In genomic region chr13:97768046-97768682, GRCm38 (mm10) we compare ENCODE assay signal across 18 mouse cellular contexts. TPM values are rescaled to one million over a fixed set of nuclear protein-coding genes. Genes with fewer than 3 reads are reported as not detected.
DNase-seq lines count a peak whose midpoint lies in the region; ATAC-seq and TF ChIP-seq lines count a peak whose summit lies in the region.
"Had no signal": no experiment of that assay in that cellular context is flagged by ENCODE, and none has a peak within 500 bp of the region (broad histone marks: within the 10 kb centered on the region; RNA-seq: fewer than 3 reads in every experiment).

No protein-coding gene starts in this region.

- no peaks in the 10 kb centered on the region for H3K36me3 ChIP-seq in midbrain, embryonic 14.5 days (ENCODE audit: control insufficient read depth, insufficient read depth, low read length)
- H3K36me3 ChIP-seq in midbrain, embryonic 13.5 days, result no peaks in the 10 kb centered on the region
- no peaks in the 10 kb centered on the region for H3K36me3 ChIP-seq in stomach, embryonic 16.5 days (ENCODE audit: control insufficient read depth, insufficient read depth, low read length)
- H3K36me3 ChIP-seq: embryonic facial prominence, embryonic 10.5 days; limb, embryonic 10.5 days had no signal

- no peaks in the 10 kb centered on the region for H3K27me3 ChIP-seq in midbrain, embryonic 14.5 days (ENCODE audit: control insufficient read depth, insufficient read depth, low read length)
- no peaks in the 10 kb centered on the region for H3K27me3 ChIP-seq in midbrain, embryonic 13.5 days
- H3K27me3 ChIP-seq in stomach, embryonic 16.5 days (ENCODE audit: control insufficient read depth, insufficient read depth, low read length), result no peaks in the 10 kb centered on the region
- H3K27me3 ChIP-seq: megakaryocyte, embryonic 14.5 days had no signal

- peaks cover 19% of the 10 kb centered on the region for H3K4me1 ChIP-seq in midbrain, embryonic 14.5 days (ENCODE audit: control insufficient read depth, insufficient read depth, low read length)
- H3K4me1 ChIP-seq in midbrain, embryonic 13.5 days (replicated peaks), result peaks cover 23% of the 10 kb centered on the region
- H3K4me1 ChIP-seq in stomach, embryonic 16.5 days (ENCODE audit: control insufficient read depth, insufficient read depth, low read length), result peaks cover 11% of the 10 kb centered on the region; the same call in 1 of the 2 replicates

- no peak overlapping the region for H3K9ac ChIP-seq in midbrain, embryonic 14.5 days (replicated peaks; ENCODE audit: low read length)
- H3K9ac ChIP-seq in midbrain, embryonic 13.5 days (replicated peaks), result no peak overlapping the region
- no peak overlapping the region for H3K9ac ChIP-seq in stomach, embryonic 16.5 days (ENCODE audit: low read length)

- ATAC-seq in midbrain, embryonic 14.5 days (ENCODE audit: low FRiP score, low TSS enrichment), result no peak
- ATAC-seq in midbrain, embryonic 13.5 days, result no peak
- no peak for ATAC-seq in stomach, embryonic 16.5 days (ENCODE audit: insufficient read depth, low FRiP score)

- peak overlapping the region; percentile 75 for H3K27ac ChIP-seq in layer of hippocampus, adult 2 months
- 0 out of 2 replicates have a peak overlapping the region, but pooled peaks have one; percentile 9 for H3K27ac ChIP-seq in midbrain, embryonic 14.5 days (replicated peaks; ENCODE audit: low read depth, low read length)
- H3K27ac ChIP-seq in midbrain, embryonic 13.5 days, result no peak overlapping the region
- H3K27ac ChIP-seq in stomach, embryonic 16.5 days (ENCODE audit: low read length), result peak overlapping the region; percentile 5; the same call in 1 of the 2 replicates
- H3K27ac ChIP-seq: embryonic facial prominence, embryonic 10.5 days; limb, embryonic 10.5 days had no signal

- no peak overlapping the region for H3K4me2 ChIP-seq in midbrain, embryonic 14.5 days (ENCODE audit: low read length)
- no peak overlapping the region for H3K4me2 ChIP-seq in midbrain, embryonic 13.5 days (replicated peaks)
- H3K4me2 ChIP-seq in stomach, embryonic 16.5 days (ENCODE audit: low read depth, low read length), result no peak overlapping the region
- H3K4me2 ChIP-seq: heart, embryonic 11.5 days; liver, embryonic 11.5 days had no signal

- H3K4me3 ChIP-seq in layer of hippocampus, adult 2 months, result no peak overlapping the region
- H3K4me3 ChIP-seq in midbrain, embryonic 14.5 days (replicated peaks; ENCODE audit: low read depth, low read length), result no peak overlapping the region
- no peak overlapping the region for H3K4me3 ChIP-seq in midbrain, embryonic 13.5 days (replicated peaks)
- no peak overlapping the region for H3K4me3 ChIP-seq in stomach, embryonic 16.5 days (replicated peaks; ENCODE audit: low read length)
- H3K4me3 ChIP-seq: embryonic facial prominence, embryonic 10.5 days; limb, embryonic 10.5 days; megakaryocyte, embryonic 14.5 days had no signal

- no peaks in the 10 kb centered on the region for H3K9me3 ChIP-seq in midbrain, embryonic 14.5 days (ENCODE audit: control insufficient read depth, low read length)
- H3K9me3 ChIP-seq in midbrain, embryonic 13.5 days, result 0 out of 2 replicates have a peak, but pooled peaks cover 3% of the 10 kb centered on the region
- H3K9me3 ChIP-seq in stomach, embryonic 16.5 days (replicated peaks; ENCODE audit: control insufficient read depth, low read length), result 0 out of 2 replicates have a peak, but pooled peaks cover 4% of the 10 kb centered on the region
- H3K9me3 ChIP-seq: embryonic facial prominence, embryonic 10.5 days; limb, embryonic 10.5 days had no signal

- intact Hi-C loops in heart, postnatal 14 days (cut with DNase I), result no loop called here

- WGBS in midbrain, embryonic 14.5 days, result 59% methylated on average over 7 of the region's 7 CpGs
- 64% methylated on average over 7 of the region's 7 CpGs for WGBS in midbrain, embryonic 13.5 days
- WGBS in stomach, embryonic 16.5 days, result 59% methylated on average over 7 of the region's 7 CpGs

- TF ChIP-seq CTCF in layer of hippocampus, adult 2 months (conservative IDR thresholded peaks at IDR 0.05), result no peak

- DNase-seq in heart, adult 11 months, result peak; percentile 4
- no peak for DNase-seq in heart, postnatal 14 days
- DNase-seq in layer of hippocampus, adult 2 months (ENCODE audit: low spot score in 2 of 2), result peak in 1 of 2 experiments; percentile 70
- no peak for DNase-seq in layer of hippocampus, adult 11-12 months (ENCODE audit: low spot score)
- DNase-seq in midbrain, embryonic 14.5 days, result peak; percentile 44
- DNase-seq in adrenal gland, postnatal 14 days, result no peak
- DNase-seq: adrenal gland, postnatal 10 days; cerebellum, adult 2 months; gastrocnemius, postnatal 36 days; kidney, adult 9 months; lung, adult 2 months had no signal

RNA-seq across cellular contexts. Expression of gene Gm10260, which starts 7.7 kb away (rescaled TPM):
- total RNA-seq in heart, postnatal 14 days (2021), result 100 to 1,000 TPM; 102 to 115 TPM
- 10 to 100 TPM; 82.3 to 86.7 TPM for total RNA-seq in layer of hippocampus, adult 2 months (2021)
- not detected in 2 replicates for polyA plus RNA-seq in midbrain, embryonic 14.5 days (2014; fragmentation: Nextera tagmentation; extraction: Ambion mirVana)
- polyA plus RNA-seq in midbrain, embryonic 13.5 days (2015; fragmentation: Nextera tagmentation; extraction: Ambion mirVana), result 3.7 and 4.9 TPM in 2 replicates
- 10.1 and 24.0 TPM in 2 replicates for polyA plus RNA-seq in stomach, embryonic 16.5 days (2015; fragmentation: Nextera tagmentation; extraction: Ambion mirVana)
- total RNA-seq in adrenal gland, postnatal 14 days (2021), result 242 and 293 TPM in 2 replicates

Comparison
In these comparisons a context has a peak if more than half of its experiments do, and no peak if none do; other contexts are left out.
1. DNase-seq: peak in heart, adult 11 months (single experiment) and midbrain, embryonic 14.5 days (single experiment); none in heart, postnatal 14 days (0 of 2), layer of hippocampus, adult 11-12 months (single experiment) and adrenal gland, postnatal 14 days (single experiment).